Mouse (Mus musculus): Measurements from ENCODE around the gene Ccdc116. TPM values are rescaled to one million over a fixed set of nuclear protein-coding genes. Genes with fewer than 3 reads are reported as not detected.

Ccdc116 gene
- polyA plus RNA-seq, 1 experiment from 2014 or later: 0.23 TPM

DNA sequence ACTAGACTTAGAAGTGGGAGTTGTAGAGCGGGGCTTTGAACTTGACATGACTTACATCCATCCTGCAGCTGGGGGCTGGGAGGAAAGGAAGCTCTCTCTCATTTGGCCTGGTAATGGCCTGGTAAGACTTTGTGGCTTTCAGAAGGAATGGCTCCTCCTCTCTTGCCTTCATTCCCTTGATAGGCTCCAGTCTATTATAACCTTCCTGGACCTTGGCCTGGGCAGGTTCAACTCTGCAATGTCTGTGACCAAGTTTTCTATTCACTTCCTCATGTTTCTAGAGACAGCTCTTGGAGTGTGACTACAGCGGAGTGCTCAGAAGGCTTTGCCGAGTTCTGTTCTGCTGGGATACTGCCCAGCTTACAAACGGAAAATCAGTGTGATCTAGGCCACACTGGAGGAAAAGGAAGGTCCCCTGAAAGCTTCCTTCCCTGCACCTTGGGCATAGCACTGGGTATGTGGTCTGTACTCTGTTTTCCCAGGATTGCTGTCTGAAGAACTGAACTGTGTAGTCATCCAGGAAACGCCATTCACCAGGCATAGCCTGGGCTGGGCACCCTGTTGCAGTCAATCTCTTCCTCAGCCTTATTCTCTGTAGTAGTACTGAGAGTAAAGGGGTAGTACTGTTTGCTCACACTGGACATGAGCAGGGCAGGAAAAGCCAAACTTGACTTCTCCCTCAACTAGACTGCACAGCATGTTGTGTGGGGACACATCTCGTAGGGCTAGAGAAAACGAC, 3.7 kb upstream of the Ccdc116 start:
- H3K9ac ChIP-seq (ENCODE audit: low read length): no peak overlapping the region
- peaks cover 35% of the 10 kb centered on the region for H3K36me3 ChIP-seq (ENCODE audit: control insufficient read depth, insufficient read depth, low read length)
- no peak overlapping the region for H3K4me2 ChIP-seq (ENCODE audit: low read length)
- H3K27me3 ChIP-seq (ENCODE audit: control insufficient read depth, insufficient read depth, low read length): no peaks in the 10 kb centered on the region
- H3K27ac ChIP-seq (replicated peaks in 1 of 2; ENCODE audit: control insufficient read depth in 1 of 2, insufficient read depth in 1 of 2, low read depth in 2 of 2, low read length in 2 of 2): no peak overlapping the region
- H3K4me3 ChIP-seq (ENCODE audit: control insufficient read depth in 1 of 2, insufficient read depth in 1 of 2, low read depth in 1 of 2, low read length in 2 of 2): no peak overlapping the region
- H3K4me1 ChIP-seq (ENCODE audit: control insufficient read depth in 2 of 2, insufficient read depth in 2 of 2, low read length in 2 of 2): peaks cover 6 to 9% of the 10 kb centered on the region in 2 experiments; a peak in 3 of 4 replicates
- no peaks in the 10 kb centered on the region for H3K9me3 ChIP-seq (ENCODE audit: control insufficient read depth, low read length)
- no peak for ATAC-seq (ENCODE audit: insufficient number of reproducible peaks, insufficient read depth, low FRiP score, low read depth)
- WGBS: 75% methylated on average over 7 of the region's 7 CpGs

GRCm38 (mm10) chr16:17148084-17148483, 1.1 kb upstream of the Ccdc116 start:
- peak overlapping the region; percentile 99 for H3K4me2 ChIP-seq (ENCODE audit: low read length)
- peaks cover 6 to 9% of the 10 kb centered on the region in 2 experiments; a peak in 3 of 4 replicates for H3K4me1 ChIP-seq (ENCODE audit: control insufficient read depth in 2 of 2, insufficient read depth in 2 of 2, low read length in 2 of 2)
- H3K4me3 ChIP-seq (ENCODE audit: control insufficient read depth in 1 of 2, insufficient read depth in 1 of 2, low read depth in 1 of 2, low read length in 2 of 2): peak overlapping the region; percentile 61 to 84; a peak in 3 of 4 replicates
- WGBS: 12% methylated on average over 16 of the region's 16 CpGs
- ATAC-seq (ENCODE audit: insufficient number of reproducible peaks, insufficient read depth, low FRiP score, low read depth): no peak
- no peaks in the 10 kb centered on the region for H3K27me3 ChIP-seq (ENCODE audit: control insufficient read depth, insufficient read depth, low read length)
- peaks cover 17% of the 10 kb centered on the region for H3K36me3 ChIP-seq (ENCODE audit: control insufficient read depth, insufficient read depth, low read length)
- peak overlapping the region; percentile 69; the same call in 1 of the 2 replicates for H3K9ac ChIP-seq (ENCODE audit: low read length)
- H3K9me3 ChIP-seq (ENCODE audit: control insufficient read depth, low read length): no peaks in the 10 kb centered on the region
- no peak overlapping the region for H3K27ac ChIP-seq (replicated peaks in 1 of 2; ENCODE audit: control insufficient read depth in 1 of 2, insufficient read depth in 1 of 2, low read depth in 2 of 2, low read length in 2 of 2)

GRCm38 (mm10) chr16:17147391-17147929, 431 bp upstream of the Ccdc116 start:
- no peaks in the 10 kb centered on the region for H3K27me3 ChIP-seq (ENCODE audit: control insufficient read depth, insufficient read depth, low read length)
- peak overlapping the region; percentile 61 to 84 for H3K4me3 ChIP-seq (ENCODE audit: control insufficient read depth in 1 of 2, insufficient read depth in 1 of 2, low read depth in 1 of 2, low read length in 2 of 2)
- peak overlapping the region; percentile 69 for H3K9ac ChIP-seq (ENCODE audit: low read length)
- peaks cover 6 to 9% of the 10 kb centered on the region in 2 experiments; a peak in 3 of 4 replicates for H3K4me1 ChIP-seq (ENCODE audit: control insufficient read depth in 2 of 2, insufficient read depth in 2 of 2, low read length in 2 of 2)
- WGBS: under 1% methylated on average over 41 of the region's 41 CpGs
- no peaks in the 10 kb centered on the region for H3K9me3 ChIP-seq (ENCODE audit: control insufficient read depth, low read length)
- ATAC-seq (ENCODE audit: insufficient number of reproducible peaks, insufficient read depth, low FRiP score, low read depth): no peak
- no peak overlapping the region for H3K27ac ChIP-seq (replicated peaks in 1 of 2; ENCODE audit: control insufficient read depth in 1 of 2, insufficient read depth in 1 of 2, low read depth in 2 of 2, low read length in 2 of 2)
- H3K36me3 ChIP-seq (ENCODE audit: control insufficient read depth, insufficient read depth, low read length): peaks cover 11% of the 10 kb centered on the region
- peak overlapping the region; percentile 99 for H3K4me2 ChIP-seq (ENCODE audit: low read length)

- Histone ChIP-seq H3K4me3 (ENCODE audit: control insufficient read depth in 1 of 2, insufficient read depth in 1 of 2, low read depth in 1 of 2, low read length in 2 of 2) (no peak within 1 kb of the TSS), H3K9ac (ENCODE audit: low read length) (no peak within 1 kb of the TSS), H3K27ac (replicated peaks in 1 of 2; ENCODE audit: control insufficient read depth in 1 of 2, insufficient read depth in 1 of 2, low read depth in 2 of 2, low read length in 2 of 2) (no peak within 1 kb of the TSS), H3K4me1 (ENCODE audit: control insufficient read depth in 2 of 2, insufficient read depth in 2 of 2, low read length in 2 of 2) (peaks cover 6 to 9% of the 10 kb centered on the region in 2 experiments; a peak in 3 of 4 replicates), H3K27me3 (ENCODE audit: control insufficient read depth, insufficient read depth, low read length) (no peaks in the 10 kb centered on the region), H3K4me2 (ENCODE audit: low read length) (no peak within 1 kb of the TSS), H3K36me3 (ENCODE audit: control insufficient read depth, insufficient read depth, low read length) (no peaks in the 10 kb centered on the region), H3K9me3 (ENCODE audit: control insufficient read depth, low read length) (no peaks in the 10 kb centered on the region)
- ATAC-seq (ENCODE audit: insufficient number of reproducible peaks, insufficient read depth, low FRiP score, low read depth): no peak
- 25% methylated on average over 7 of the region's 7 CpGs for WGBS
Measured at GRCm38 (mm10) chr16:17144339-17144738, 2.7 kb downstream of the Ccdc116 start, which contains the start of gene Ydjc. Gene Ydjc (plus strand): TSS chr16:17144621.

DNA sequence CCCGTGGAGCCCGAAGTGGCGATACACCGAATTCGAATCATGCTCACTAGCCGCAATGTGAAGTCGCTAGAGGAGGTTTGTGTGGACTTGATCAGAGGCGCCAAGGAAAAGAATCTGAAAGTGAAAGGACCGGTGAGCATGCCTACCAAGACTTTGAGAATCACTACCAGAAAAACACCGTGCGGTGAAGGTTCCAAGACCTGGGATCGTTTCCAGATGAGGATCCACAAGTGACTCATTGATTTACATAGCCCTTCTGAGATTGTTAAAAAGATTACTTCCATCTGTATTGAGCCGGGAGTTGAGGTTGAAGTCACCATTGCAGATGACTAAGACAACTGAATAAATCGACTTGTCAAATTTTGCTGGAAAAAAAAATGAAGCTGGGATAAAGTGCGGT, 9.7 kb downstream of the Ccdc116 start:
- Histone ChIP-seq H3K4me1 (ENCODE audit: control insufficient read depth in 2 of 2, insufficient read depth in 2 of 2, low read length in 2 of 2) (peaks cover 0 to 6% of the 10 kb centered on the region in 2 experiments; a peak in 3 of 4 replicates), H3K9me3 (ENCODE audit: control insufficient read depth, low read length) (no peaks in the 10 kb centered on the region), H3K27ac (replicated peaks in 1 of 2; ENCODE audit: control insufficient read depth in 1 of 2, insufficient read depth in 1 of 2, low read depth in 2 of 2, low read length in 2 of 2) (no peak overlapping the region), H3K36me3 (ENCODE audit: control insufficient read depth, insufficient read depth, low read length) (no peaks in the 10 kb centered on the region), H3K4me3 (ENCODE audit: control insufficient read depth in 1 of 2, insufficient read depth in 1 of 2, low read depth in 1 of 2, low read length in 2 of 2) (no peak overlapping the region), H3K4me2 (ENCODE audit: low read length) (no peak overlapping the region), H3K27me3 (ENCODE audit: control insufficient read depth, insufficient read depth, low read length) (no peaks in the 10 kb centered on the region), H3K9ac (ENCODE audit: low read length) (no peak overlapping the region)
- ATAC-seq (ENCODE audit: insufficient number of reproducible peaks, insufficient read depth, low FRiP score, low read depth): no peak
- 77% methylated on average over 15 of the region's 15 CpGs for WGBS

- Histone ChIP-seq H3K4me1 (ENCODE audit: control insufficient read depth in 2 of 2, insufficient read depth in 2 of 2, low read length in 2 of 2) (peaks cover 2 to 12% of the 10 kb centered on the region in 2 experiments; a peak in 3 of 4 replicates), H3K9ac (ENCODE audit: low read length) (peak overlapping the region; percentile 73), H3K9me3 (ENCODE audit: control insufficient read depth, low read length) (no peaks in the 10 kb centered on the region), H3K4me2 (ENCODE audit: low read length) (peak overlapping the region; percentile 96), H3K36me3 (ENCODE audit: control insufficient read depth, insufficient read depth, low read length) (no peaks in the 10 kb centered on the region), H3K27ac (replicated peaks in 1 of 2; ENCODE audit: control insufficient read depth in 1 of 2, insufficient read depth in 1 of 2, low read depth in 2 of 2, low read length in 2 of 2) (no peak overlapping the region; a peak in 1 of 4 replicates), H3K27me3 (ENCODE audit: control insufficient read depth, insufficient read depth, low read length) (no peaks in the 10 kb centered on the region), H3K4me3 (ENCODE audit: control insufficient read depth in 1 of 2, insufficient read depth in 1 of 2, low read depth in 1 of 2, low read length in 2 of 2) (peak overlapping the region in 1 of 2 experiments; percentile 85; a peak in 2 of 4 replicates)
- 41% methylated on average over 7 of the region's 7 CpGs for WGBS
- ATAC-seq (ENCODE audit: insufficient number of reproducible peaks, insufficient read depth, low FRiP score, low read depth): no peak
Measured at GRCm38 (mm10) chr16:17132906-17133200, 14.2 kb downstream of the Ccdc116 start.

DNA sequence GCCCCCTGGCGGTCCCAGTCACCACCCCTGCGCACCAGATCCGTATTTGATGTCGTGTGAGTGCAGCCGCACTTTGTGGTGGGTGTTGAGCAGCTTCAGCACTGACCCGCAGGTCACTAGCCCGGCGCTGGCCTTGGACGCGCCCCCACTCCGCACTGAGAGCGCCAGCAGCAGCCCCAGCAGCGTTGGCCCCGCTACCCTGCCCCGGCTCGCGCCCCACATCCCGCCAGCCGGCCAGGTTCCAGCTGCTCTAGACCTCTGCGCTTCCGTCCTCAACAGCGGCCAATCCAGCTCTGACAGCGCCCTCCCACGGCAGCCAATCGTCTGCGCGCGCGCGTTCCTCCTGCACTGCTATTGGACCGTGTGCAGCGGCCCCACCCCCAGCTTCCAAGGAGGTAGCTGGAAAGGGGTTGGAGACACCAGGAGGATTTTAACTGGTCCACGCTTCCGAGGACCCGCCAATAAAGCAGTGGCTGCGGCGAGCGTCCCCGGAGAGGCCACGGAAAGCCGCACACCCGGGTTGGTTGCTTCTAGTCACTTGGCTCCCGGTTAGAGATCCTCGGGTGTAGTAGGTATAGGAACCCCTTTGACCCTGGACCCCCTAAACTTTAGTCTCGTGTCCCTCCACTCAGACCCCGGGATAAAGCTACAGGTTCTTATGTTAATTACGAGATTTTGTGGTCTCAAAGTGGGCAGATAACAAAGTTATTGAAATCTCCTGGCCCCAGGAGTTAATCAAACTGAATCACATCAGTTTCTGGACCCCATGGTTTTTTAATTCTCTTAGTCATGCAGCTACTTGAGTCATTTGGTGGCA, 14.7 kb downstream of the Ccdc116 start, which contains the start of gene Sdf2l1:
TSS of gene Sdf2l1 (minus strand) at position 295 of the 817 bp plus-strand sequence.
- H3K36me3 ChIP-seq (ENCODE audit: control insufficient read depth, insufficient read depth, low read length): no peaks in the 10 kb centered on the region
- no peaks in the 10 kb centered on the region for H3K27me3 ChIP-seq (ENCODE audit: control insufficient read depth, insufficient read depth, low read length)
- H3K9me3 ChIP-seq (ENCODE audit: control insufficient read depth, low read length): no peaks in the 10 kb centered on the region
- peak within 1 kb of the TSS; percentile 23 to 55; a peak in 2 of 4 replicates for H3K27ac ChIP-seq (replicated peaks in 1 of 2; ENCODE audit: control insufficient read depth in 1 of 2, insufficient read depth in 1 of 2, low read depth in 2 of 2, low read length in 2 of 2)
- peak within 1 kb of the TSS; percentile 96 for H3K4me2 ChIP-seq (ENCODE audit: low read length)
- ATAC-seq (ENCODE audit: insufficient number of reproducible peaks, insufficient read depth, low FRiP score, low read depth): peak; percentile 96
- under 1% methylated on average over 47 of the region's 47 CpGs for WGBS
- peaks cover 2 to 12% of the 10 kb centered on the region in 2 experiments; a peak in 3 of 4 replicates for H3K4me1 ChIP-seq (ENCODE audit: control insufficient read depth in 2 of 2, insufficient read depth in 2 of 2, low read length in 2 of 2)
- peak within 1 kb of the TSS; percentile 77 for H3K9ac ChIP-seq (ENCODE audit: low read length)
- peak within 1 kb of the TSS; percentile 81 to 85 for H3K4me3 ChIP-seq (ENCODE audit: control insufficient read depth in 1 of 2, insufficient read depth in 1 of 2, low read depth in 1 of 2, low read length in 2 of 2)

Data from heart, embryonic 14.5 days (tissue).